Mouse (Mus musculus) left cerebral cortex, postnatal 36 days (tissue): ENCODE results near the gene Ptpn21. TPM values are rescaled to one million over a fixed set of nuclear protein-coding genes. Genes with fewer than 3 reads are reported as not detected.

Experiments used
- DNase-seq, 2 experiments: peaks; one replicate each; pipeline ENCODE4 v3.0.0; 2021 to 2022; ENCODE audit warnings: low spot score in 2 of 2, mixed read lengths in 1 of 2
- intact Hi-C: fragments of 180-260 bp; cut with DNase I; formaldehyde crosslinking; loops from one replicate; pipeline ENCODE4 v1.15.1; 2025
- total RNA-seq, 2 experiments: library from RNA; stranded (reverse); gene quantifications; 2 replicates each; pipeline ENCODE4 v1.2.3; 2021

Ptpn21 gene
- total RNA-seq, 2 experiments from 2014 or later = 10.2 to 11.6 TPM

DNA sequence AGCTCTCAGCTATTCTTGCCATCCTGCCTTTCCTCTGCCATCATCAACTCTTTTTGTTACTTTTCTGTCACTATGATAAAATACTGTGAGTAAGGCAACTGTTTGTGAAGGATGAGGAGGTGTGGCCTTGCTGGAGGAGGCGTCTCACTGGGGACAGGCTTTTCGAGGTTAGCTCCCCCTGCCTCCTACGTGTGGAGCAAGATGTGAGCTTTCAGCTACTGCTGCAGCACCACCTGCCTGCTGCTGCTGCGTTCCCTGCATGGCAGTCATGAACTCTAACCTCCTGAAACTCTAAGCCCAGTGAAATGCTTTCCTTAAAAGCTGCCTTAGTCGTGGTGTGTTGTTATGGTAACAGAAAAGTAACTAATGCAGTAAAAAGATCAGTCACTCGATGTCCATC is 63.3 kb downstream of the Ptpn21 start:
- DNase-seq = no peak
- intact Hi-C loops = no loop called here

DNA sequence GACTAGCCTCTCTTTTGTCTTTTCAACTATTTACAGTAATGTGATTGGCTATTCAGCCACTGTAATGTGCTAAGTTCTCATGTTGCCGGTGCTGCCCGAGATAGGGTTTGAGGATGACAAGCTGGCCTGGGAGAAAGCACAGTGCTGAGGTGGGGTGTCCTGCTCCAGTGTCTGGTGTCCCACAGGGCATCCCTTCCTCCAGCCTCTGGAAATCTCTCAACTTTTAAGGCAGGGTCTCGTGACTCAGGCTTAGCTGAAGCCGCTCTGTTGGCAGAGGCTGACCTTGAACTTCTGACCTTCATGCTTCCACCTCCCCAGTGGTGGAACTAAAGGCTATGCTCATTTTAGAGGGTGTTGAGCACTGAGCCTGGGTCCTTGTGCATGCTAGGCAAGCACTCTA is 66.8 kb downstream of the Ptpn21 start:
- DNase-seq = no peak
- intact Hi-C loops = no loop called here

DNA sequence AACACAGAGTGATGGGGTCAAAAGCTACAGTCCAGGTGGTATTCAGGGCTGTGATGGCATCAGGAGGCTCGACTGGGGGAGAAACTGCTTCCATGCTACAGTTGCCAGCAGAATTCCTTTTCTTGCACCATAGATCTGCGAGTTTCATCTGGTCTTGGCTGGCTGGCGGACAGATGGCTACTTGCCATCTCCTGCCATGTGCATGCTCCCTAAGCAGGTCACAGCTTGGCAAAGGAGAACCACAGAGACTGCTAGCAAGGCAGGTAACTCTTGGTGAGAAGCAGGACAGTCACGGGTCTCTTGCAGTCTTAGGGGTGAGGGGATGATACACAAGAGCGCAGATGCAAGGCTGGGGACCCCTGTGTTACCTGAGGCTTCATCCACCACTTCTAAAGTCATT is 67.3 kb downstream of the Ptpn21 start:
- intact Hi-C loops = no loop called here
- no peak for DNase-seq

DNA sequence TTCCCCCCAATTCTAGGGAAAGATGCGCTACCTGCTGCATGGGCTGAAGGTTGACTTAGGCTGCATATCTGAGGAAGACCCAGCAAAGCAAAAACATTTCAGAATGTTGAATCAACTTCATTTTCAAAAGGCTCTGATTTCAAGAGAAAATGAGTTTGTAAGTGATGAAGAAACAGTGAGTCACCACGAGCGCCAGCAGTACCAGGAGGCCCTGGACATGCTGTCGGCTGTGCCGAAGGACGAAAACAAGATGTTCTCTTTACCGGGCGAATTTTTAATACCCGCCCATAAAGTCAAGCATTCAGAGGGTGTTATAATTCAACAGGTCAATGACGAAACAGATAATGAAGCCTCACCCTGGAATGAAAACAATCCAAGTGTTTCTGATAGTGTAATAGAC is 68.1 kb downstream of the Ptpn21 start:
- intact Hi-C loops = no loop called here

DNA sequence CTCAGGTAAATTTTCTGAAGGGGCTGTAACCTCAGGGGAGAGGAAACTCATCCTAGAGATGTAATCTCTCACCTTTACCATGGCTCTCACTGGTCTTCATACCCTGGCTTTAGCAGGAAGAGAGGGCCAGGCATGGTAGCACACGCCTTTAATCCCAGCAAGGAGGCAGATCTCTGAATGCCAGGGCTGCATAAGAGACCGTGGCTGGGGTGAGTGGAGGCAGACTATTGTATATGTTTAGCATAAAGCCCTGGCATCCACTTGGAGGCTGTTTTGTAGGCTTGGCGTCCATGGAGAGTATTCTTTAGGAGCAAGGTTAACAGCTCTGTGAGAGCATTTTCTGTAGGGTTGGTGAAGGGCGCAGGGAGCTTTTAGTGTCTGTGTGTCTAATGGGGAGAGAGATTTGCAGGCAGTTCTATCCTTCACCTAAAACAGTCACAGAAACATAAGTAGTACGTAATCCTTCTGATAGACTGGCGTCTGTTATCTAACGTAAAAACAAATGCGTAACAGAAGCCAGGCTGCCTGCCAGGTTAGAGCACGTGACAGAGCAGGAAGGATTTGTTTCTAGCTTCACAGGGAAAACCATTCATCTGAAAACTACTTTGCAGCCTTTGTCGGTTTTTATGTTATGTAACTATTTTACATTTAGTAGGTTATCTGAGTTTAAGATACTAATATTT is 68.9 kb downstream of the Ptpn21 start:
- DNase-seq = peak; percentile 63 to 67
- intact Hi-C loops = no loop called here

More for the DNA sequence above, 68.1 kb downstream of the Ptpn21 start:
- DNase-seq = no peak

DNA sequence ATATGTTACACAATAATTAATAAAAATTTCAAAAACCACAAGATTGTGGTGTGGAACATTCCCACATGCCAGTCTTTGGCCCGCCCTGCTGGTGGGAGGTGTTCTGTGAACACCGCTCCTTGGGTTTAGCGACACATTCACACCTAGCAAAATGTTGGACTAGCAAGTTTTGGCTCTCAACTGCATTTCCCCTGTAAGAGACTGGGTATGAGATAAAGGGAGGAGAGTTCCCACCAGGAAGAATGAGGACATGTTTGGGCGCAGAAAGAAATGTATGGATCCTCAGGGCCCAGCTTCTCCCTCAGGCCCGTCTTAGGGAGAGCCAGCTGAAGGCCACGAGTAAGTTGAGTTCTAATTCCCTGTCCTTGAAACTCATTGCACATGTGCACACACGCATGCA is 74.6 kb downstream of the Ptpn21 start:
- intact Hi-C loops = no loop called here
- no peak for DNase-seq

DNA sequence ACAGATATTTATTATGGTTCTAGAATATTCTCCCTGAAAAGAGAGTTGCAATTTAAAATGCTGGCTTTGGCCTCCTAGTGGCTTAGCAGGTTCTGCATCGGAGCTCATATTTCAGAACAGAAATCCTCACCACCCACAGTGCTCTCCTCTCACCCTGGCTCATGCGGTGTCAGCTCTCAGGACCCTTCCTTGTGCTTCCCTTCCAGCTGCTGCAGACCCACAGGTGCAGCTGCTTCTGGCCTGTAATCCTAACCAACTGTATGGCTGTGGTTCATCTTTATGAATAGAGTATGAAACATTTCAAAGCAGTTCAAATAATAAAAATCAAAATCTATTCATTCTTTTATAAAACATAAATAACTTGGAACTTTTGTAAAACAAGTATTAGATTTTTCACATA is 80.3 kb downstream of the Ptpn21 start:
- intact Hi-C loops = no loop called here
- no peak for DNase-seq

DNA sequence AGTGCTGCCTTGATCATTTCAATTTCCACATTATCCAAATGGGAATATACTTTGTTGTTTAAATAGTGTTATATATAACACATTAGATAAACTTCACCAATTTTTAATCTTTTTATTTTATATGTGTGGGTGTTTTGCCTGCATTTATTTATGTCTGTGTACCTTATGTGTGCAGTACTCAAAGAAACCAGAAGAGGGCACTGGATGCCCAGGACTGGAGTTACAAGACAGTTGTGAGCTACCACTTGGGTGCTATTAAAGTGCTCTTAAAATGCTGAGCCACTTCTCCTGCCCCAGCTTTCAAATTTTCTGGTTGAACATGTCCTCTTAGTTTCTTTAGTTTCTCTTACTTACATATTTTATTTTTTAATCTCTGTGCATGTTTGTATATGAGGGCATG is 92.4 kb downstream of the Ptpn21 start:
- intact Hi-C loops = no loop called here
- DNase-seq = no peak

DNA sequence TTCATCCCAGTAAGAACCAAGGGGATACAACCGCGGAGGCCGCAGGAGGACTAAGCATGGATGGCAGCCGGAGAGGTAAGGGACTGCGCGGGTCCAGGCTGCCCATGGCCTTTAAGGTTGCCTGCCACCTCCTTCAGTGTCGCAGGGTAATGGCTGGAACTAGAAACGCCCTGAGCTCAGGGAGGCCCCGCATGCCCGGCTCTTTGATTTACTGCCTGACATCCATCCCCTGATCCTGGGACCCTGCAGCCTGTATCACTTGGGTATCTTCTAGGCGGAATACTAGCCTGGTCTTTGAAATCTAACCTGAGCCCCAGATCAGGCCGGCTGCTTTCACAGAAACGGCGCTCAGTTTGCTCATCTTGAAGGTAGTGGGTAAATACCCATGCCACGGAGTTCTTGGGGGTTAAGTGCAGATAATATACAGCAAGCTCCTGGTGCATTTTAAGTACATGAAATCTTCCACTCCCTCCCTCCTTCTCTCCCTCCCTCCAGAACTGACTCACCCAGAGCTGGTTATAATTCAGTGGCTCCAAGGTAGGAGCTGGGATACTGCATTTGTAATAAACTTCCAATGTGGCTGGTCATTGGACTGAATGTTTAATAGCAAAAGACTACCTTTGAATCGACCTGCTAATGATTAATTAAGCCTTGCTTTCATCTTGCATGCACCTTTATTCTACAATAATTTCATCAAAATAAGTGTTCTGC is 108.8 kb downstream of the Ptpn21 start:
- intact Hi-C loops = loop anchor here (5.0 kb wide), 1 partner anchor 56 kb away; no protein-coding TSS in a partner anchor
- no peak for DNase-seq

DNA sequence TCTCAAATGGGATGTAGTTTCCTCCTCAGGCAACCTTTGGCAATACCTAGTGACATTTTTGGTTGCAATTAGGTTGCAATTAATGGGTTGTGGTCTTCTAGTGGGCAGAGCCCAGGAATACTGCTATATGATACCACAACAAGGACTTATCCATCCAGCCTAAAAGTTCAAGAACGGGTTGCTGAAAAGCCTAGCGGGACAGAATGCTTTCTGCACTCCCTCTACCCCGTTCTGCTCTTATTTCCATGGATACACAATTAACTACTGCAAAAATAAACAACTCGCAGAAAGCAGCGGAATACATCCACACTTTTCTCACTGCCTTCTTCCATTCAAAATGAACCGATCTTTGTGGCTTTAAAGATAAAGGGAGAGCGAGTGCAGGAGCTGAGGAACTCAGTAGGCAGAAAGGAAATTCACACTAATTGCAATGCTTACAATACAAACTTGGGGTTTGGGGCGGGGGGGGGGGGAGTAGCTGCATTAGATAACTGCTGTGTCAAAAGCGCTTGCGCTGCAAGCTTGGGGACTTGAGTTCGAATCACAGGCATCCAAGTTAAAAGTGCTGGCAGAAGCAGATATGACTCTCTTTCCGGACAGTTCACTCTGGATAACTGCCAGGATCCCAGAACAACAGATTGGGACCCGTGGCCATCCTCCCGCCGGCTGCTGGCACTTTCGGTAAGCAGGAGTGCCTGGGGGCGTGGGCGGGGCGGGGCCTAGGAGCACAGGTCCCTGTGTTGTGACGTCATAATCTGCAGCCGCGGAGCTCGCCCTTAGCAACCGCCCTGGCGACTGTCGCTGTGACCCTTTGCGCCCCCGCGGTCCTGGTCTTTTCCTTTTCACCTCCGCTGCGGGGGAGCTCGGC is 109.6 kb downstream of the Ptpn21 start, which contains the start of gene Spata7:
TSS of gene Spata7 (plus strand) at position 766 of the 868 bp plus-strand sequence.
- peak; percentile 87 to 90 for DNase-seq
- intact Hi-C loops = loop anchor here (5.0 kb wide), 1 partner anchor 55 kb away; no protein-coding TSS in a partner anchor

Other genes with a start within 250 kb of the Ptpn21 start
- gene Kcnk10, start 159.1 kb downstream of the Ptpn21 start, total RNA-seq = 10 to 100 TPM; 13.0 to 13.7 TPM
- 10 to 100 TPM; 29.1 to 40.2 TPM for gene Spata7, start 109.2 kb downstream of the Ptpn21 start, total RNA-seq
- gene Zc3h14, start 9.6 kb upstream of the Ptpn21 start, total RNA-seq = 100 to 1,000 TPM in 1 of 2 experiments, 10 to 100 TPM in 1; 89.0 to 100 TPM
- gene Eml5, start 164.1 kb upstream of the Ptpn21 start, total RNA-seq = 100 to 1,000 TPM in 1 of 2 experiments, 10 to 100 TPM in 1; 50.5 to 105 TPM
- gene Ttc8, start 183.2 kb upstream of the Ptpn21 start, total RNA-seq = 10 to 100 TPM; 37.5 to 49.4 TPM